Mouse (Mus musculus) intestine, embryonic 15.5 days (tissue): Measurements from ENCODE around the gene Osmr. TPM values are rescaled to one million over a fixed set of nuclear protein-coding genes. Genes with fewer than 3 reads are reported as not detected.

ENCODE experiments used
- ATAC-seq: fragments of 200-750 bp; cut with Nextera tagmentation; 2 replicates; pipeline ENCODE4 v1.8.0; 2017; ENCODE audit warnings: moderate TSS enrichment, moderate library complexity
- H3K27ac ChIP-seq: fragments of 300-500 bp; sonication (generic); 2 replicates; pipeline ENCODE4 v1.5.1; 2015; ENCODE audit warnings: mild to moderate bottlenecking, inconsistent platforms
- H3K27me3 ChIP-seq: fragments of 300-500 bp; sonication (generic); replicated peaks from 2 replicates; pipeline ENCODE4 v1.6.1; 2015; ENCODE audit warnings: inconsistent platforms
- H3K36me3 ChIP-seq: fragments of 300-500 bp; sonication (generic); 2 replicates; pipeline ENCODE4 v1.6.1; 2015; ENCODE audit warnings: inconsistent platforms
- H3K4me1 ChIP-seq: fragments of 300-500 bp; sonication (generic); replicated peaks from 2 replicates; pipeline ENCODE4 v1.6.1; 2015; ENCODE audit warnings: inconsistent platforms
- H3K4me2 ChIP-seq: fragments of 300-500 bp; sonication (generic); replicated peaks from 2 replicates; pipeline ENCODE4 v1.6.1; 2015; ENCODE audit warnings: mild to moderate bottlenecking, inconsistent platforms
- H3K4me3 ChIP-seq: fragments of 300-500 bp; sonication (generic); replicated peaks from 2 replicates; pipeline ENCODE4 v1.5.1; 2015; ENCODE audit warnings: inconsistent platforms
- H3K9ac ChIP-seq: fragments of 300-500 bp; sonication (generic); 2 replicates; pipeline ENCODE4 v1.6.1; 2015; ENCODE audit warnings: inconsistent platforms
- H3K9me3 ChIP-seq: fragments of 300-500 bp; sonication (generic); 2 replicates; pipeline ENCODE4 v1.6.1; 2016; ENCODE audit warnings: inconsistent platforms
- WGBS: fragments of 180-500 bp; shearing (Covaris S2); methylation state at CpG from one replicate; pipeline ENCODE4 v1.1.7; 2015; 5-methylcytosine and 5-hydroxymethylcytosine counted together
- polyA plus RNA-seq: library from polyadenylated mRNA; unstranded; fragments of >200 nt; fragmentation: Nextera tagmentation; extraction: Ambion mirVana; gene quantifications from 2 replicates; pipeline ENCODE4 v1.2.1, GENCODE M21; 2015

The Osmr gene
- polyA plus RNA-seq: 1.2 and 1.6 TPM in 2 replicates

DNA sequence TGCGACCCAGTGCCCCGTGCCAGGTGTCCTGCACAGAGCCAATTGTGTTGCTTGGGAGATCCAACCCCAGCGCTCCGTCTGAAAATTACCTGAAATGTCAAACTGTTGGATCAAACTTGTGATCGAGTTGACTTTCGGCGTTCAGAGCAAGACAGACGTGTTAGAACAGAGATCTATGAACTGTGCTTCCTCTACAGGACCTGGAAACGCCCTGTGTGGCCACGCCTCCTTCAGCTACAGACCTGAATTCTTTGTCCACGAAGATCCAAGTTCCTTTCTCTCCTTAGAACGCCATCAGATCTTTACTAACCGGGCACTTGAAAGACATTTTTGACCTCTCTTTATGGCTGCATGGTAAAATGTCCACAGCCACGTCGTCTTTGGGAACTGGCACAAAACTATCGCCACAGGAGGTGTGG, at the start of gene Osmr:
Gene Osmr, minus strand, starts transcription at position 369 of the 419 bp plus-strand sequence.
- no peak within 1 kb of the TSS for H3K27ac ChIP-seq

DNA sequence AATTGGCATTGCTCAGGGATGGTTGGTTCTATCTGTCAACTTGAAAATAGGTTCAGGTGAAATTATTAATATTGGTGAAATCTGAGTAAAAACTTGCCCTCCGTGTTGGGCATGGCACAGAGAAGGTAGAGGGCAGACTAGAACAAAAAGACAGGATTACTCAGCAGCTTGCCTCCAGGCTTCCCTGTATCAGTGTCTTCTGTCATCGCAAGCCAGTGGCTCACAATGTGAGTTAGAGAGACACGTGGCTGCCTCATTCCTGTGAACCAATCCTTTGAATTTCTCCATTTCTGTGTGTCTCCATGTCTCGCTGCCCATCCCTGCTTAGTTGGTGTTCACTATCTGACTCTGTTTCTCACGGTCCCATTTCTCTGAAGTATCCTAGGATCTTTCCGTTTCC, 44.6 kb upstream of the Osmr start:
- no peak for ATAC-seq
- Histone ChIP-seq H3K27ac (no peak overlapping the region), H3K36me3 (no peaks in the 10 kb centered on the region), H3K9me3 (no peaks in the 10 kb centered on the region), H3K4me1 (no peaks in the 10 kb centered on the region), H3K27me3 (no peaks in the 10 kb centered on the region), H3K9ac (no peak overlapping the region), H3K4me2 (no peak overlapping the region), H3K4me3 (no peak overlapping the region)
- WGBS: 85% methylated on average over 6 of the region's 6 CpGs

More for the DNA sequence above, at the start of gene Osmr:
- Histone ChIP-seq H3K9ac (peak within 1 kb of the TSS; percentile 42), H3K27me3 (no peaks in the 10 kb centered on the region; the same call in 1 of the 2 replicates), H3K9me3 (no peaks in the 10 kb centered on the region), H3K36me3 (no peaks in the 10 kb centered on the region), H3K4me3 (peak within 1 kb of the TSS; percentile 46), H3K4me2 (peak within 1 kb of the TSS; percentile 93), H3K4me1 (peaks cover 11% of the 10 kb centered on the region)
- ATAC-seq: peak; percentile 80
- 8% methylated on average over 16 of the region's 16 CpGs for WGBS

DNA sequence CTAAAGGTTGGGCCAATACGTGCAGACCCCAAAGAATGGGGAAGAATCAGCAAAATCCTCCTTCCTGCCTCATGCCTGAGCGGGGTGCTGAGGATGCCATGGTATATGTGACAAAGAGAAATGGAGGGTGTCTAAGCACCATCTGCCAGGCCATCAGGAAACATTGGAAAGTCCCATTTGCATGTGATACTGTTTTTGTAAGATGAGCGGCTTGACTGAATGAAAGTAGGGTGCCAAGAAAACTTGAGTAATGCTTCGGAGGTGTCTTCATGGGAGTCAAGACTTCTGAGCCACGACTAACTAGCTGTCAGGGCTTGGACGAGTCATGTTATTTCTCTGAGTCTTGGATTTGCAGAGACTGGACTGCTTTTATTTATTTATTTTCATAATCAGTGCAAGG, 39.4 kb upstream of the Osmr start:
- Histone ChIP-seq H3K9me3 (no peaks in the 10 kb centered on the region), H3K4me1 (no peaks in the 10 kb centered on the region), H3K9ac (no peak overlapping the region), H3K4me3 (no peak overlapping the region), H3K36me3 (no peaks in the 10 kb centered on the region), H3K27me3 (no peaks in the 10 kb centered on the region), H3K27ac (no peak overlapping the region), H3K4me2 (no peak overlapping the region)
- WGBS: 88% methylated on average over 6 of the region's 6 CpGs
- ATAC-seq: no peak

DNA sequence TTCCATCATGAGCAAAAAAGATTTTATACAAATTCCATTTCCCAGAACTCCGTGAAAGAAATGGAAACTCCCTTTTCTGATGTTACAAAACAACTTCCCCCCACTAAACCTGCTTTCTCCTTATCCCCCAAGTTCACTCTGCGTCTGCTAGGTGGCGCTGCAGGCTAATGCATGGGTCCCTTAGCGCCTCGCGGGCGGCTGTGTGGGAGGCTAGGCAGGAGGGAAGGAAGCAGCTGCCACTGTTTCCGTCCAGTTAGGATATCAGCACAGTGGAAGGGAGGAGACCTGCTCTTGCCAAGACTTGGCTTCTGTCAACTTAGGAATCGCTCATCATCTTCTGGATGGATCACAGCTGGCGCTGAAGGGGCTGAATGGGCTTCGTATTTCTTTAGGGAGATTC, 34.9 kb upstream of the Osmr start:
- Histone ChIP-seq H3K27me3 (0 out of 2 replicates have a peak, but pooled peaks cover 3% of the 10 kb centered on the region), H3K27ac (no peak overlapping the region)
- 2% methylated on average over 11 of the region's 11 CpGs for WGBS

DNA sequence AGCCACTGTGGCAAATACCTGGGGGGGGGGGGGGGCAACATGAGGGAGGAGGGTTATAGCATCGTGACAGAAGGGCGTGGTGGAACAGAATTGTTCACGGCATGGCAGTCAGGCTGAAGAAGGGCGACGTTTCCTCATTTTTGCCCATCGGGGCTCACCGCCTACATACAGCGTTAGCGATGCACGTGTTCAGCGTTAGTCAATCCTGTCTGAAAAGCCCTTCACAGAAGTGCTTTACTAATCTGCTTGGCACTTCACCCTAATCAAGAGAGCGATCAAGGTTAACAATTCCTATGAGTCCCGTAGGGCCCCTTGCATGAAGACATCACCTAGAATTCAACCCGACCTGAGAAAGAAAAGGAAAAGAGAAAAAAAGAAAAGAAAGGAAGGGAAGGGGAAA, 34.3 kb upstream of the Osmr start:
- 66% methylated on average over 14 of the region's 14 CpGs for WGBS
- Histone ChIP-seq H3K36me3 (no peaks in the 10 kb centered on the region), H3K9me3 (no peaks in the 10 kb centered on the region), H3K27ac (no peak overlapping the region), H3K9ac (no peak overlapping the region), H3K4me3 (no peak overlapping the region), H3K4me2 (no peak overlapping the region), H3K27me3 (0 out of 2 replicates have a peak, but pooled peaks cover 3% of the 10 kb centered on the region), H3K4me1 (no peaks in the 10 kb centered on the region)
- no peak for ATAC-seq

More for the DNA sequence above, 34.9 kb upstream of the Osmr start:
- H3K9ac ChIP-seq: no peak overlapping the region
- no peaks in the 10 kb centered on the region for H3K36me3 ChIP-seq
- no peaks in the 10 kb centered on the region for H3K4me1 ChIP-seq
- ATAC-seq: peak; percentile 92
- no peaks in the 10 kb centered on the region for H3K9me3 ChIP-seq
- H3K4me3 ChIP-seq: no peak overlapping the region
- no peak overlapping the region for H3K4me2 ChIP-seq

DNA sequence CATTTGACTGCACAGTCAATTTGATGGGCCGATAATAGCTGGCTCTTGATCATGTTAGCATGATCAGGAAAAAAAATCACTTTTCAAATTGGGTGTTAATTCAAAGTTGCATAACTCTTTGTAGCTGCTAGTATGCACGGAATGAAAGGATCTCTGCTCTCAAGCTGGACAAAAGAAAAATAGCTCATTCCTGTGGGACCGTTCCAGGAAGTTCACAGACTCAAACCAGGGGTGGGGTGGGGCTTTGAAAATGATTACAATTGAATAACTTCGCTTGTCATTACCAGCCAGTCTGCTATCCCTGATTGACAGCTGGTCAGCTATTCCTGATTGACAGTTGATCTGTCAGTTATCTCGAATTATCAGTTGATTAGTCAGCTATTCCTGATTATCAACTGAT, 33.8 kb upstream of the Osmr start:
- no peak overlapping the region for H3K4me2 ChIP-seq
- no peaks in the 10 kb centered on the region for H3K36me3 ChIP-seq
- WGBS: 60% methylated on average over 5 of the region's 5 CpGs
- H3K4me3 ChIP-seq: no peak overlapping the region
- no peaks in the 10 kb centered on the region for H3K4me1 ChIP-seq
- no peak overlapping the region for H3K9ac ChIP-seq
- H3K9me3 ChIP-seq: no peaks in the 10 kb centered on the region
- H3K27ac ChIP-seq: no peak overlapping the region
- H3K27me3 ChIP-seq: 0 out of 2 replicates have a peak, but pooled peaks cover 3% of the 10 kb centered on the region
- ATAC-seq: no peak

DNA sequence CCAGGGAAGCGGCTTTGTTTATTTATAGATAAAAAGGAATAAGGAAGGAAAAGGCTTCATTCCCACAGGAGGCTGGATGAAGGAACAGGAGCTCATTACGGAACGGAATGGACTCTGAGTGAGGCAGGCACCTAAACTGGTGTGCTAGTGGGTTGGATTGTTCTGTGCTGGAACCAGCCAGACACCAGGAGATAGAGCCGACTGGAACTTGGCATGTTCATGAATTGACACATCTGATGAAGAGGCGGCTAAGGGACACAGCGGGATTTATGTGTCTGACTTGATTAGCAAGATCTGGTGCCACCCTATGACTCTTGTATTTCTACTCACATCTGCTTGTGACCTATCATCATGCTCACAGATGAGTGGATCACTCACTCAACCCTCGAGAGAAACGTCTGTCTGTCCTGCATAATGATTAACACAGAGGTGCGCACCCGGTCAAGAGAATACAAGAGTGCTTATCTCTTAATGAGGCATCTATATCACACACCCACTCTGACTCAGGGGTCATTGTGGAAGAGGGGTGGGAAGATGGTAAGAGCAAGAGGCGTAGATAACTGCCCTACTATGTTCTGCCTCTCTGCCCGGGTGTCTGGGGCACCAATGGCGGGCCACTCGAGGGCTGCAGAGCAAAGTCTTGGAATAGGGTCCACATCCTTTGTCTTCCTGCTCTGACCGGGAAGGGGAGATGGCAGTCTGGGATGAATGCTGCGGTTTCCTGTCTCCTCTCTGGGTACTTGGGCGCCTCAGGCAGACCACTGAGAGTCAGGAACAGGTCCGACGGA, 31.7 kb upstream of the Osmr start:
- WGBS: 74% methylated on average over 19 of the region's 19 CpGs
- Histone ChIP-seq H3K36me3 (no peaks in the 10 kb centered on the region), H3K9me3 (no peaks in the 10 kb centered on the region), H3K27ac (no peak overlapping the region), H3K4me1 (no peaks in the 10 kb centered on the region), H3K4me2 (no peak overlapping the region), H3K27me3 (0 out of 2 replicates have a peak, but pooled peaks cover 3% of the 10 kb centered on the region), H3K9ac (no peak overlapping the region), H3K4me3 (no peak overlapping the region)
- no peak for ATAC-seq

DNA sequence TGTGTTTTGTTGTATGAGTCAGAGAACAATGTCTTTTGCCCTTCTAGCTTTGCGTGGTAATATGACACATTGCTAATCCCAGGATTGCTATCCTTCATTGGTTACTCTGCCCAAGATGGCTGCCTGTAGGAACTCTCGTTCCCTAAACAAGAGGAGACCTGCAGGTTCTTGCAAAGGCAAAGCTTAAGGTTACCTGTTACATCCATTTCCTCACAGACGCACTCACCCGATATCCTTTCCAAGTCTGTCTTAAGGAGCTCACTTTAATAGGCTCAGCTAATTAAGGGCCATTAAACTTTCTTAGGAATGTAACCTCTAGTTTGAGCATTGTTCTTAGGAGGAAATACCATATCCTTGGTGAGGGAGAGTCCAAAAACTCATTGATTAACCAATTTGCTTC, 31.0 kb upstream of the Osmr start:
- Histone ChIP-seq H3K36me3 (no peaks in the 10 kb centered on the region), H3K27me3 (0 out of 2 replicates have a peak, but pooled peaks cover 3% of the 10 kb centered on the region), H3K27ac (no peak overlapping the region), H3K4me2 (no peak overlapping the region), H3K4me3 (no peak overlapping the region), H3K9ac (no peak overlapping the region), H3K4me1 (no peaks in the 10 kb centered on the region), H3K9me3 (no peaks in the 10 kb centered on the region)
- 86% methylated on average over 4 of the region's 4 CpGs for WGBS
- ATAC-seq: no peak

DNA sequence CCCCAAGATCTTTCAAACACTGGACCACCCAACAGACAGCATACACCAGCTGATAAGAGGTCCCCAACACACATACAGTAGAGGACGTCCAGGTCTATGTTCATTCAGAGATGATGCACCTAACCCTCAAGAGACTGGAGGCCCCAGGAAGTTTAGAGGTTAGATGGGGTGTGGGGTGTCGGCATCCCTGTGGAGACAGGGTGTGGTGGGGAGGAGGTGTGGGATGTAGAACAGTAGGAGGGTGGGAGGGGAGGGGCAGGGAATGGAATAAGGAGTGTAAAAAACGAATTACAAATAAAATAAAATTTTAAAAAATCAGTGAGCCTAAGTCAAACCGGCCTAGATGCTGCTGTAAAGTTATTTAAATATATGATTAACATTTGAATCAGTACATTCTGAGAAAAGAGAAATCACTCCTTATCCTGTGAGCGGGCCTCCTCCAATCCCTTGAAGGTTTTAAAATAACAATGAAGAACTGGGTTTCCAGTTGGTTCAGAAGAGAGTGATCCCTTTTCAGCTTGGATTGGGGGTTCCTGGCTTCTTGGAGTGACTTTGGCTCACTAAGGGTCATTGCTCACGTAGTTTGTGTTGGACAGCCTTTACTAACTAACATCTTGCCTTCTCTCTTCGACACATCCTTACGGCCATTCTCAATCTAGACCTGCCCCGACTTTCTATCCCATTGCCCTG, 28.7 kb upstream of the Osmr start:
- Histone ChIP-seq H3K36me3 (no peaks in the 10 kb centered on the region), H3K9ac (no peak overlapping the region), H3K4me1 (no peaks in the 10 kb centered on the region), H3K27me3 (0 out of 2 replicates have a peak, but pooled peaks cover 3% of the 10 kb centered on the region), H3K9me3 (no peaks in the 10 kb centered on the region), H3K27ac (no peak overlapping the region), H3K4me2 (no peak overlapping the region), H3K4me3 (no peak overlapping the region)
- ATAC-seq: no peak
- 71% methylated on average over 9 of the region's 9 CpGs for WGBS

DNA sequence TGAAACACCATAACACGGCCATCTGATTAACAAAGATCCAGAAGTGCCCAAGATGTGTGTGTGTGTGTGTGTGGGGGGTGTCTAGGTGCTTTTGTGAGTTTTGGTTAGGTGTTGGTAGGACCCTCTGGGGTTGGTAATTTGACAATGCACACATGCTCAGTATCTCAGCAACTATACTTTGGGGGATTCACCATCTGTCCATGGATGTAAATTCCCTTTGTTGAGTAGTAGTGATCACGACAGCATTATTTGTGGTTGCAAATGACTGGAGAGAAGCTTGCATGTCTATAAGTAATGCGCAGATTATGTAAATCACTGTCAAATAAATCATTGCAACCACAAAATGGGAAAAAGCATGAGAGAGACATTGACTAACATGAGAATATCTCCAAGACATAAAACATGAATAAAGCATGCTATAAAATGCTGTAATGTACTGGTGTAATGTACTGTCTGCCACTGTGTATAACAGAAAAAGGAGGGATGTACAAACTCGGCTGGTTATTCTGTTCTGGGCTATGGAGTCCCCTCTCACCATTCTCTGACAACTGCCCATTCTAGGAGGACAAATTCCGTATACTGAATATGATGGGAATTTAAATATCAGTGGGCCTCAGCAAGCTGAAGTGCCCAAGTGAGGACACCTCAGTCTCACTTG, 27.3 kb upstream of the Osmr start:
- no peak overlapping the region for H3K9ac ChIP-seq
- H3K36me3 ChIP-seq: no peaks in the 10 kb centered on the region
- no peak overlapping the region for H3K4me2 ChIP-seq
- H3K4me3 ChIP-seq: no peak overlapping the region
- H3K9me3 ChIP-seq: no peaks in the 10 kb centered on the region
- 88% methylated on average over 5 of the region's 5 CpGs for WGBS
- ATAC-seq: no peak
- no peak overlapping the region for H3K27ac ChIP-seq
- no peaks in the 10 kb centered on the region for H3K27me3 ChIP-seq
- no peaks in the 10 kb centered on the region for H3K4me1 ChIP-seq

DNA sequence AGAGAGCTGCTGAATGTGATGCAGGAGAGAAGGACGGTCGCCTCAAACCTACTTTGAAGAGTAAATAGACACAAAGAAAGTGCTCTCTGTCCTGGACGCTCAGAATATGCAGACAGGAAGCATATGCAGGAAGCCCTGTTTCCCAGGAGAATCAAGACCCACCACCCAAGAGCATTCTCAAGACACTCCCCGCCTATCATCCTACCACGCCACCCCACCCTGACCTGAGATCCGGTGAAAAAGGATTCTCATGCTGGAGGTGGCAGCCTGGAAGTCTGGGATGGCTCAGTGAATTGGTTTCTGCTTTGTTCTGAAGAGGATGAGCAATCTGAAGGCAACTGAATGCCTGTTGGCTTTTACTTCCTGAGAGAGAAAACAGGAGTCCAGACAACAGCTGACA, 26.5 kb upstream of the Osmr start:
- no peaks in the 10 kb centered on the region for H3K27me3 ChIP-seq
- H3K9me3 ChIP-seq: no peaks in the 10 kb centered on the region
- no peak overlapping the region for H3K4me3 ChIP-seq
- no peak overlapping the region for H3K27ac ChIP-seq
- H3K4me1 ChIP-seq: no peaks in the 10 kb centered on the region
- H3K9ac ChIP-seq: no peak overlapping the region
- no peak overlapping the region for H3K4me2 ChIP-seq
- no peaks in the 10 kb centered on the region for H3K36me3 ChIP-seq
- 67% methylated on average over 6 of the region's 6 CpGs for WGBS
- ATAC-seq: no peak

DNA sequence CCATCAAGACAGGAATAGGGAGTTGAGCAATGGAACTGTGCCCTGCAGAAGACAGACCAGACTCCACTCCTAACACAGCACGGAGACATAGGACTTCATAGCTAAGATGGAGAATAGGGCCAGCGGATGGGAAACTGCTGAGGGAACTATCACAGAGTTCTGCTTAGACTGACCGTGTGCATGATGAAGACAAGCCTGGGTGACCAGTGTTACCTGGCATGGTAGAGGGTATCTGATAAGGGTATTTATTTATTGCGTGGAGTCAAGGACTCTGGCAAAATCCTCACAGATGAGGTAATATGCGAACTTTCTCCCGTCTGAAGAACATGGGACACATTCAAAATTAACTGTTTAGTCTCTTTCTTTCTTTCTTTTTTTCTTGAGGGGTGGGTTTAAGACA, 9.5 kb upstream of the Osmr start:
- Histone ChIP-seq H3K9me3 (no peaks in the 10 kb centered on the region), H3K4me2 (no peak overlapping the region), H3K27me3 (no peaks in the 10 kb centered on the region), H3K36me3 (no peaks in the 10 kb centered on the region), H3K9ac (no peak overlapping the region), H3K27ac (no peak overlapping the region), H3K4me3 (no peak overlapping the region), H3K4me1 (no peaks in the 10 kb centered on the region)
- ATAC-seq: no peak
- 76% methylated on average over 6 of the region's 6 CpGs for WGBS
